Mouse (Mus musculus) MEL (cell line): ENCODE data around the gene Kazn.
A peak's percentile ranks its signal among the peaks of the same experiment; 100 is the strongest.

ENCODE experiments used
- CHD1 ChIP-seq: IDR thresholded peaks from 2 replicates; pipeline ENCODE4 v1.6.1; 2012; ENCODE audit warnings: low read depth, mild to moderate bottlenecking, inconsistent platforms, low read length, improper control_type of control experiment
- CHD2 ChIP-seq: IDR thresholded peaks from 2 replicates; pipeline ENCODE4 v1.6.1; 2011; ENCODE audit warnings: low read length, improper control_type of control experiment
- CTCF ChIP-seq, 3 experiments: IDR thresholded peaks in 2 of 3; conservative IDR thresholded peaks in 1 of 3; 2 replicates each; pipeline ENCODE4 v1.5.1; 2011 to 2012; ENCODE audit warnings: low read length in 3 of 3, low read depth in 2 of 3, mild to moderate bottlenecking in 2 of 3, improper control_type of control experiment in 1 of 3, inconsistent platforms in 1 of 3, mixed read lengths in 1 of 3, moderate library complexity in 1 of 3; ENCODE audit not compliant: control insufficient read depth in 1 of 3, insufficient read depth in 1 of 3, poor library complexity in 1 of 3, severe bottlenecking in 1 of 3
- JUND ChIP-seq: IDR thresholded peaks from 2 replicates; pipeline ENCODE4 v1.6.1; 2011; ENCODE audit warnings: low read depth, mild to moderate bottlenecking, improper control_type of control experiment, low read length
- MXI1 ChIP-seq: IDR thresholded peaks from 2 replicates; pipeline ENCODE4 v1.6.1; 2011; ENCODE audit warnings: mild to moderate bottlenecking, low read depth, low read length, improper control_type of control experiment
- POLR2A ChIP-seq, 2 experiments: IDR thresholded peaks; 2 replicates each; pipeline ENCODE4 v1.6.1; 2011 to 2012; ENCODE audit warnings: low read length in 2 of 2, mild to moderate bottlenecking in 2 of 2, control low read depth in 1 of 2, improper control_type of control experiment in 1 of 2, low read depth in 1 of 2, moderate library complexity in 1 of 2; ENCODE audit not compliant: control insufficient read depth in 1 of 2, insufficient read depth in 1 of 2, poor library complexity in 1 of 2
- RCOR1 ChIP-seq: IDR thresholded peaks from 2 replicates; pipeline ENCODE4 v1.6.1; 2012; ENCODE audit warnings: low read depth, mild to moderate bottlenecking, inconsistent platforms, low read length, improper control_type of control experiment

DNA sequence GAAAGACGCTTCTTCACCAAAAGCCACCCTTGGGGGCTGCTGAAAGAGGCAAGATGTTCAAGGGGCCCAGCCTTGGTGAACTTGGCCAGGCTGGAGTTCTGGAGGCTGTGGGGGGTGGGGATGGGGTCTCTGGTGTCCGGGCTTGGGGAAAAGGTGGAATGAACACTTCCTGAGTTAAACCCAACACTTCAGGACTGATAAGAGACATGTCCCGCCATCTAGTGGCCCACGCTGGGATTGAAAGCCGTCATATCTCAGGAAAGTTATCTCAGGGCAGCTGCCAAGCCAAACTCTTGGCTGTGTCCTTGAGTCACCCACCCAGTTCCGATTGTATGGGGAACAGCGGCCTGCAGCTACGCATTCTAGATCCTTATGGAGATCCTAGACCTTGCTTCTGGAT is 140.9 kb downstream of the Kazn start:
- TF ChIP-seq CTCF (IDR thresholded peaks at IDR 0.05 in 2 of 3, conservative IDR thresholded peaks at IDR 0.05 in 1 of 3; ENCODE audit: control insufficient read depth in 1 of 3, insufficient read depth in 1 of 3, low read depth in 2 of 3, low read length in 3 of 3, poor library complexity in 1 of 3, severe bottlenecking in 1 of 3) (0 out of 6 replicates have a peak, but pooled peaks of 1 of the 3 experiments have one; percentile 18), POLR2A (IDR thresholded peaks at IDR 0.05; ENCODE audit: control insufficient read depth in 1 of 2, insufficient read depth in 1 of 2, low read depth in 1 of 2, low read length in 2 of 2, poor library complexity in 1 of 2) (no peak), JUND (no peak), RCOR1 (no peak), CHD1 (no peak), CHD2 (no peak), MXI1 (no peak)
